Mouse (Mus musculus) thymus, postnatal 10 days (tissue): ENCODE data around the gene Cpsf6.

Experiments
- DNase-seq, 2 experiments: peaks; one replicate each; pipeline ENCODE4 v3.0.0; 2021; ENCODE audit warnings: low spot score in 2 of 2

Cpsf6 gene

GRCm38 (mm10) chr10:117413562-117414527 is 34.0 kb upstream of the Cpsf6 start:
- no peak for DNase-seq

GRCm38 (mm10) chr10:117412474-117413057 is 32.8 kb upstream of the Cpsf6 start:
- no peak for DNase-seq

- no peak for DNase-seq
Measured at GRCm38 (mm10) chr10:117411716-117412473, 32.1 kb upstream of the Cpsf6 start.

- DNase-seq = no peak
Measured at GRCm38 (mm10) chr10:117411131-117411530, 31.3 kb upstream of the Cpsf6 start.

GRCm38 (mm10) chr10:117410481-117411048 is 30.8 kb upstream of the Cpsf6 start:
- DNase-seq = no peak

- no peak for DNase-seq
Measured at GRCm38 (mm10) chr10:117409373-117410354, 29.8 kb upstream of the Cpsf6 start.

- no peak for DNase-seq
Measured at GRCm38 (mm10) chr10:117408545-117409372, 28.9 kb upstream of the Cpsf6 start.

- no peak for DNase-seq
Measured at GRCm38 (mm10) chr10:117407734-117408288, 28.0 kb upstream of the Cpsf6 start.

GRCm38 (mm10) chr10:117406843-117407733 is 27.3 kb upstream of the Cpsf6 start:
- no peak for DNase-seq

- DNase-seq = no peak
Measured at GRCm38 (mm10) chr10:117406283-117406588, 26.4 kb upstream of the Cpsf6 start.

- DNase-seq = no peak
Measured at GRCm38 (mm10) chr10:117405526-117406282, 25.9 kb upstream of the Cpsf6 start.

- no peak for DNase-seq
Measured at GRCm38 (mm10) chr10:117404384-117404783, 24.6 kb upstream of the Cpsf6 start.

- DNase-seq = no peak
Measured at GRCm38 (mm10) chr10:117403344-117403953, 23.6 kb upstream of the Cpsf6 start.

- DNase-seq = peak in 1 of 2 experiments; percentile 70
Measured at GRCm38 (mm10) chr10:117402403-117403333, 22.9 kb upstream of the Cpsf6 start.

- DNase-seq = no peak
Measured at GRCm38 (mm10) chr10:117401364-117401763, 21.5 kb upstream of the Cpsf6 start.

- no peak for DNase-seq
Measured at GRCm38 (mm10) chr10:117400246-117400954, 20.6 kb upstream of the Cpsf6 start.
